Mouse (Mus musculus) embryo, embryonic 10.5 days (tissue): Measurements from ENCODE around the gene Klk9.

ENCODE experiments used
- DNase-seq: peaks from one replicate; pipeline ENCODE4 v3.0.0-alpha.2; 2015; ENCODE audit warnings: low spot score

The Klk9 gene

GRCm38 (mm10) chr7:43796355-43796754, 4.7 kb downstream of the Klk9 start:
- no peak for DNase-seq

GRCm38 (mm10) chr7:43797333-43797769, 5.7 kb downstream of the Klk9 start, which contains the start of gene Klk8:
Gene Klk8, plus strand, starts transcription at chr7:43797577.
- DNase-seq: peak; percentile 50

DNA sequence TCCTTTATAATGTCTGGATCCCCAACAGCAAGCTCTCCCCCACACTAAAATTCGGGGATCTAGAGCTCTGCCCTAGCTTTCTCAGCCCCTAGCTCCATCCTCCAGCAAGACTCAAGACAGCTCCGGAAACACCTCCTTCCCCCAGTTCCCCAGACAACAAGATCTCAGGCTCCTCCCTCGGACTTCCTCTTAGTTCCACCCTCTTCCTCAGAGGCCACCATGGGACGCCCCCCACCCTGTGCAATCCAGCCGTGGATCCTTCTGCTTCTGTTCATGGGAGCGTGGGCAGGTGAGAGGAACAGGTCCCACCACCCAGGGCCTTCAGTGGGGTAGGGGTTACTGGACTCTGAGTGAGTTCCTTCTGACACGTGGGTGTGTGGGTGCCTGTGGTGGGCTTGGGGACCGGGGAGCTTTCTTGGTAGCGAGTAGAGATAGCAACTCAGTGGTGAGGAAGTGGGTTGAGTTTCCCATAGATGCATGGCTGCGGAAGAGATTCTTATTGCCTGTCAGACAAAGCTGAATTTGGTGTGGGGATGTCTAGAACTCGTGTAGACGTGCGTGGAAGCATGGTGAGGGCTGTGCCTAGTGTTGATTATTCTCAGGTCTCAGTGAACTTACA, 6.3 kb downstream of the Klk9 start:
- DNase-seq: peak; percentile 31

GRCm38 (mm10) chr7:43799876-43800275, 8.2 kb downstream of the Klk9 start:
- DNase-seq: no peak

- DNase-seq: no peak
Measured at GRCm38 (mm10) chr7:43810994-43811393, 19.3 kb downstream of the Klk9 start, which contains the start of gene Klk7. Gene Klk7, plus strand, starts transcription at chr7:43811294.

DNA sequence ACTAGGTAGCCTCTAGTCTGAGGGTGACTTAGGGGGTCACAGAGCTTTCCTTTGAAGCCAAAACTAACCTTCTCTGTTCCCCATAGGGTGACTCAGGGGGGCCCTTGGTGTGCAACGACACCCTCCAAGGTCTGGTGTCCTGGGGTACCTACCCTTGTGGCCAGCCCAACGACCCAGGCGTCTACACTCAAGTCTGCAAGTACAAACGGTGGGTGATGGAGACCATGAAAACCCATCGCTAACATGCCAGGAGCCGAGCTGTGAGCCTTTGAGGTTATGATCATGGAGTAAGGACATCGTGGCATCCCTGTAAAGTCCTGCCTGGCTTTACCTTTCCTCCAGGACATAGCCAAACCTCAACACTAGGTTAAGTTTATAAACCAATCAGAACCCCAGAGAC, 23.5 kb downstream of the Klk9 start:
- DNase-seq: no peak

GRCm38 (mm10) chr7:43816746-43817145, 25.1 kb downstream of the Klk9 start:
- DNase-seq: no peak

- DNase-seq: no peak
Measured at GRCm38 (mm10) chr7:43821581-43821980, 29.9 kb downstream of the Klk9 start.

- no peak for DNase-seq
Measured at GRCm38 (mm10) chr7:43824199-43824598, 32.5 kb downstream of the Klk9 start, which contains the start of gene Klk6. Gene Klk6, plus strand, starts transcription at chr7:43824499.

- no peak for DNase-seq
Measured at GRCm38 (mm10) chr7:43826056-43826455, 34.4 kb downstream of the Klk9 start.

- DNase-seq: no peak
Measured at GRCm38 (mm10) chr7:43827706-43828105, 36.0 kb downstream of the Klk9 start.

GRCm38 (mm10) chr7:43829006-43829405, 37.3 kb downstream of the Klk9 start:
- DNase-seq: no peak

- DNase-seq: no peak
Measured at GRCm38 (mm10) chr7:43841701-43842100, 50.0 kb downstream of the Klk9 start, which contains the start of gene Klk5. Gene Klk5, plus strand, starts transcription at chr7:43841971.

DNA sequence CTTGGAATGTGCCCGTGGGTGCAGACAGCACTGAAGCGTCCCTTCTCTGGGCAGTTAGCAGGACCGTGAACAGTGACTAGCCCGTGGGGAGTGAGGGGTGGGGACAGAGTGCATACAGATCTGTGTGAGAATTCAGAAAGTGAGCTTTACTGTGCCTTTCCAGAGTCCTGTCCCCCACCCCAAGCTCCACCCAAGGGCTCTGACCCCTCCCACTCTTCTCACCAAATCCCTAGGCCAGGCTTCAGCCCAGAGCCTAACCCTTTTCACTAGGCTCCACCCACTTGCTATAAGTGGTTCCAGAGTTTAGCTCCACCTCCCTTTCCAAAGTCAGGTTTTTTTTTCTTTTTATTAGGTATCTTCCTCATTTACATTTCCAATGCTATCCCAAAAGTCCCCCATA, 52.1 kb downstream of the Klk9 start:
- no peak for DNase-seq
